Mouse (Mus musculus): ENCODE measurements at regions not wholly inside any gene's neighbourhood (a gene's known extent, or its start where the extent isn't known, plus 50 kb on each side); places are given as distances from the start of the nearest gene placed in this dataset.
A peak's percentile ranks its signal among the peaks of the same experiment; 100 is the strongest.
"Not testable (repeated sequence)": the region's sequence is repeated elsewhere in the genome, so short reads cannot be mapped to it uniquely, and the experiment has no call there.

- peak; percentile 4 for DNase-seq (ENCODE audit: low spot score)
Observed at GRCm38 (mm10) chr5:68252671-68253070, 221.0 kb downstream of the Grxcr1 start.

- DNase-seq (ENCODE audit: low spot score), result no peak
Observed at GRCm38 (mm10) chr5:68253476-68253875, 221.8 kb downstream of the Grxcr1 start.

- DNase-seq (ENCODE audit: low spot score), result no peak
Observed at GRCm38 (mm10) chr5:68254111-68254510, 222.5 kb downstream of the Grxcr1 start.

GRCm38 (mm10) chr5:68264206-68264605, 232.6 kb downstream of the Grxcr1 start:
- DNase-seq (ENCODE audit: low spot score), result no peak

- no peak for DNase-seq (ENCODE audit: low spot score)
Observed at GRCm38 (mm10) chr5:68274271-68274670, 242.6 kb downstream of the Grxcr1 start.

- DNase-seq (ENCODE audit: low spot score), result no peak
Observed at GRCm38 (mm10) chr5:68275558-68276263, 244.1 kb downstream of the Grxcr1 start.

- not testable (repeated sequence) for DNase-seq (ENCODE audit: low spot score)
Observed at GRCm38 (mm10) chr5:68295774-68296173, 264.1 kb downstream of the Grxcr1 start.

- DNase-seq (ENCODE audit: low spot score), result no peak
Observed at GRCm38 (mm10) chr5:68313187-68313586, 281.6 kb downstream of the Grxcr1 start.

GRCm38 (mm10) chr5:68318979-68319378, 287.3 kb downstream of the Grxcr1 start:
- no peak for DNase-seq (ENCODE audit: low spot score)

GRCm38 (mm10) chr5:68326998-68327593, 295.5 kb downstream of the Grxcr1 start:
- no peak for DNase-seq (ENCODE audit: low spot score)

GRCm38 (mm10) chr5:68329311-68329710, 297.7 kb downstream of the Grxcr1 start:
- no peak for DNase-seq (ENCODE audit: low spot score)

- DNase-seq (ENCODE audit: low spot score), result no peak
Observed at GRCm38 (mm10) chr5:68329828-68330227, 298.2 kb downstream of the Grxcr1 start.

- DNase-seq (ENCODE audit: low spot score), result no peak
Observed at GRCm38 (mm10) chr5:68350921-68351320, 319.3 kb downstream of the Grxcr1 start.

GRCm38 (mm10) chr5:68351793-68352192, 320.2 kb downstream of the Grxcr1 start:
- no peak for DNase-seq (ENCODE audit: low spot score)

- no peak for DNase-seq (ENCODE audit: low spot score)
Observed at GRCm38 (mm10) chr5:68353211-68353610, 321.6 kb downstream of the Grxcr1 start.

- not testable (repeated sequence) for DNase-seq (ENCODE audit: low spot score)
Observed at GRCm38 (mm10) chr5:68353816-68354215, 322.2 kb downstream of the Grxcr1 start.

- DNase-seq (ENCODE audit: low spot score), result no peak
Observed at GRCm38 (mm10) chr5:68361581-68362211, 330.1 kb downstream of the Grxcr1 start.

- DNase-seq (ENCODE audit: low spot score), result no peak
Observed at GRCm38 (mm10) chr5:68373082-68373481, 341.4 kb downstream of the Grxcr1 start.

Data from c-Kit-positive CD71-positive TER-119-positive erythroid progenitor cells, embryonic 14.5 days (primary cell).